Mouse (Mus musculus): ENCODE measurements around the gene Ric1. TPM values are rescaled to one million over a fixed set of nuclear protein-coding genes. Genes with fewer than 3 reads are reported as not detected.

Gene Ric1
- total RNA-seq, 1 experiment: 30.7 TPM

GRCm38 (mm10) chr19:29491467-29491866 is 30.6 kb upstream of the Ric1 start:
- in situ Hi-C loops (cut with MboI; ENCODE audit: low sequenced_read_pairs in 2 of 2, unreplicated experiment in 2 of 2): no loop called here
- H3K9me3 ChIP-seq (ENCODE audit: control insufficient read depth, insufficient read depth, low read depth, low read length): no peaks in the 10 kb centered on the region
- H3K4me3 ChIP-seq (ENCODE audit: insufficient read depth in 1 of 2, low read depth in 1 of 2, low read length in 2 of 2, poor library complexity in 1 of 2, severe bottlenecking in 1 of 2): no peak overlapping the region
- TF ChIP-seq ZC3H11A (IDR thresholded peaks at IDR 0.05; ENCODE audit: borderline replicate concordance, low read depth, low read length): no peak
- TF ChIP-seq MAFK (IDR thresholded peaks at IDR 0.05; ENCODE audit: insufficient read depth, low read depth, low read length): no peak
- no peak for TF ChIP-seq HCFC1 (IDR thresholded peaks at IDR 0.05; ENCODE audit: borderline replicate concordance, insufficient read depth, low read length)
- no peaks in the 10 kb centered on the region for H3K36me3 ChIP-seq (ENCODE audit: control insufficient read depth, insufficient read depth, low read length, poor library complexity, severe bottlenecking)
- no peaks in the 10 kb centered on the region for H3K4me1 ChIP-seq (ENCODE audit: control insufficient read depth in 2 of 2, insufficient read depth in 2 of 2, low read length in 2 of 2, poor library complexity in 1 of 2)
- H3K9ac ChIP-seq (ENCODE audit: insufficient read depth, low read depth, low read length, poor library complexity, severe bottlenecking): no peak overlapping the region
- DNase-seq (ENCODE audit: low read depth, low spot score): no peak
- no peak overlapping the region for H3K27ac ChIP-seq (ENCODE audit: insufficient read depth, low read depth, low read length, poor library complexity, severe bottlenecking)

- Histone ChIP-seq H3K4me3 (ENCODE audit: insufficient read depth in 1 of 2, low read depth in 1 of 2, low read length in 2 of 2, poor library complexity in 1 of 2, severe bottlenecking in 1 of 2) (no peak overlapping the region), H3K4me1 (ENCODE audit: control insufficient read depth in 2 of 2, insufficient read depth in 2 of 2, low read length in 2 of 2, poor library complexity in 1 of 2) (no peaks in the 10 kb centered on the region), H3K27ac (ENCODE audit: insufficient read depth, low read depth, low read length, poor library complexity, severe bottlenecking) (no peak overlapping the region), H3K9ac (ENCODE audit: insufficient read depth, low read depth, low read length, poor library complexity, severe bottlenecking) (no peak overlapping the region), H3K9me3 (ENCODE audit: control insufficient read depth, insufficient read depth, low read depth, low read length) (no peaks in the 10 kb centered on the region), H3K36me3 (ENCODE audit: control insufficient read depth, insufficient read depth, low read length, poor library complexity, severe bottlenecking) (no peaks in the 10 kb centered on the region)
- TF ChIP-seq CHD2 (IDR thresholded peaks at IDR 0.05; ENCODE audit: low read depth, low read length) (no peak), MAFK (IDR thresholded peaks at IDR 0.05; ENCODE audit: insufficient read depth, low read depth, low read length) (no peak), HCFC1 (IDR thresholded peaks at IDR 0.05; ENCODE audit: borderline replicate concordance, insufficient read depth, low read length) (no peak), ZNF384 (IDR thresholded peaks at IDR 0.05; ENCODE audit: low read depth, low read length) (no peak), ZC3H11A (IDR thresholded peaks at IDR 0.05; ENCODE audit: borderline replicate concordance, low read depth, low read length) (no peak)
- in situ Hi-C loops (cut with MboI; ENCODE audit: low sequenced_read_pairs in 2 of 2, unreplicated experiment in 2 of 2): no loop called here
- no peak for DNase-seq (ENCODE audit: low read depth, low spot score)
These were observed 27.6 kb upstream of the Ric1 start for GRCm38 (mm10) chr19:29494454-29494853.

GRCm38 (mm10) chr19:29496001-29496597 is 26.0 kb upstream of the Ric1 start:
- Histone ChIP-seq H3K4me3 (ENCODE audit: insufficient read depth in 1 of 2, low read depth in 1 of 2, low read length in 2 of 2, poor library complexity in 1 of 2, severe bottlenecking in 1 of 2) (no peak overlapping the region), H3K9ac (ENCODE audit: insufficient read depth, low read depth, low read length, poor library complexity, severe bottlenecking) (no peak overlapping the region), H3K9me3 (ENCODE audit: control insufficient read depth, insufficient read depth, low read depth, low read length) (no peaks in the 10 kb centered on the region), H3K27ac (ENCODE audit: insufficient read depth, low read depth, low read length, poor library complexity, severe bottlenecking) (no peak overlapping the region), H3K4me1 (ENCODE audit: control insufficient read depth in 2 of 2, insufficient read depth in 2 of 2, low read length in 2 of 2, poor library complexity in 1 of 2) (no peaks in the 10 kb centered on the region), H3K36me3 (ENCODE audit: control insufficient read depth, insufficient read depth, low read length, poor library complexity, severe bottlenecking) (no peaks in the 10 kb centered on the region)
- in situ Hi-C loops (cut with MboI; ENCODE audit: low sequenced_read_pairs in 2 of 2, unreplicated experiment in 2 of 2): no loop called here
- no peak for TF ChIP-seq MAFK (IDR thresholded peaks at IDR 0.05; ENCODE audit: insufficient read depth, low read depth, low read length)
- no peak for DNase-seq (ENCODE audit: low read depth, low spot score)

GRCm38 (mm10) chr19:29496786-29497557 is 25.1 kb upstream of the Ric1 start:
- H3K9ac ChIP-seq (ENCODE audit: insufficient read depth, low read depth, low read length, poor library complexity, severe bottlenecking): no peak overlapping the region
- H3K9me3 ChIP-seq (ENCODE audit: control insufficient read depth, insufficient read depth, low read depth, low read length): no peaks in the 10 kb centered on the region
- TF ChIP-seq HCFC1 (IDR thresholded peaks at IDR 0.05; ENCODE audit: borderline replicate concordance, insufficient read depth, low read length) (no peak), MAFK (IDR thresholded peaks at IDR 0.05; ENCODE audit: insufficient read depth, low read depth, low read length) (no peak), CHD2 (IDR thresholded peaks at IDR 0.05; ENCODE audit: low read depth, low read length) (no peak), ZNF384 (IDR thresholded peaks at IDR 0.05; ENCODE audit: low read depth, low read length) (no peak), ZC3H11A (IDR thresholded peaks at IDR 0.05; ENCODE audit: borderline replicate concordance, low read depth, low read length) (no peak)
- in situ Hi-C loops (cut with MboI; ENCODE audit: low sequenced_read_pairs in 2 of 2, unreplicated experiment in 2 of 2): no loop called here
- no peaks in the 10 kb centered on the region for H3K36me3 ChIP-seq (ENCODE audit: control insufficient read depth, insufficient read depth, low read length, poor library complexity, severe bottlenecking)
- H3K4me3 ChIP-seq (ENCODE audit: insufficient read depth in 1 of 2, low read depth in 1 of 2, low read length in 2 of 2, poor library complexity in 1 of 2, severe bottlenecking in 1 of 2): no peak overlapping the region
- DNase-seq (ENCODE audit: low read depth, low spot score): no peak
- no peak overlapping the region for H3K27ac ChIP-seq (ENCODE audit: insufficient read depth, low read depth, low read length, poor library complexity, severe bottlenecking)
- no peaks in the 10 kb centered on the region for H3K4me1 ChIP-seq (ENCODE audit: control insufficient read depth in 2 of 2, insufficient read depth in 2 of 2, low read length in 2 of 2, poor library complexity in 1 of 2)

All from ES-E14 (cell line).